In the genomic region with DNA sequence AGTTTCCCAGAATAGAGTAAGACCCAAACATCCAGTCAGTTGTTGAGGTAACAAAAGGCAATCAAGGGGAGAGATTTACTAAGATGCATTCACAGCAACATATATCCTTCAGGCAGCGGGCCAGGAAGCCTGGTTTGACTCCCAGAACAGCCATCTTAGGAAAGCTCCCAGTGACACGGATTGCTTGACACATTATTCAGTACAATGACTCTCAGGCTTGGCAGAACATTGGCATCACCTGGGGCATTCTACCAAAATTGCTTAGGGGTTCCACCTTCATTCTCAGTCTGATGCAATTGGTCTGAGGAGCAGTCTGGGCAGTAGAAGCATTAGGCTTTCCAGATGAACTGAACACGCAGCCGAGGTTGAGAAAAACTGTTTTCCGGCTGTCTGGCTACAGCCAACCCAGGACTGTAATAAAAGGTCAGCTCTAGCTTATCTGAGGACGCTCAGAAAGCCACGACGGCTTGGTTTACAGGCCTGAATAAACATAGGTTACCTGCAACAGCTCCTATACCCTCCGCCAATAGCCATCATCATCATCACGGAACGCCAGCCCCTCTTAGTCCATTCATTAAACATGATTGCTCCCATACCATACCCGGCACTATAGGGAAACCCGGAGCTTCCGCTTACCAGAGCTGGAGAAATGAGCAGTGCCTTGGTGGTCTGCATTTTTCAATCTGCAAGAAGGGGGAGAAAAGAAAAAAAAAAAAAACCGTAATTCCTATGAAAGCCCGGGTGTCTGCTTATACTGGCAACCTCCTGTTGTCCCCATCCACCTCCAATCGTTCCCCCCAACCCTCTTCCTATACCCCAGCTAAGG, we compare ENCODE assay signal across 8 mouse cellular contexts. TPM values are rescaled to one million over a fixed set of nuclear protein-coding genes. Genes with fewer than 3 reads are reported as not detected.
A peak's percentile ranks its signal among the peaks of the same experiment; 100 is the strongest.
DNase-seq lines count a peak whose midpoint lies in the region; ATAC-seq and TF ChIP-seq lines count a peak whose summit lies in the region.

No protein-coding gene starts in this region.

- no peak for TF ChIP-seq EP300 in liver, embryonic 14.5 days (IDR thresholded peaks at IDR 0.05; ENCODE audit: low read depth)

- peak overlapping the region; percentile 82 for H3K4me3 ChIP-seq in cortical plate, adult 2 months (ENCODE audit: insufficient read depth, low read length)
- peak overlapping the region; percentile 81 for H3K4me3 ChIP-seq in hindbrain, embryonic 12.5 days
- peak overlapping the region; percentile 66 to 82 for H3K4me3 ChIP-seq in liver, embryonic 14.5 days (ENCODE audit: insufficient read depth in 1 of 2, low read depth in 2 of 2, low read length in 2 of 2)

- TF ChIP-seq CTCF in cortical plate, adult 2 months (IDR thresholded peaks at IDR 0.05; ENCODE audit: extremely low read depth, insufficient read depth, low read length): no peak
- TF ChIP-seq CTCF in liver, embryonic 14.5 days (IDR thresholded peaks at IDR 0.05; ENCODE audit: low read depth): no peak

- no peaks in the 10 kb centered on the region for H3K9me3 ChIP-seq in hindbrain, embryonic 12.5 days (replicated peaks)
- H3K9me3 ChIP-seq in liver, embryonic 14.5 days (ENCODE audit: control insufficient read depth, low read length): no peaks in the 10 kb centered on the region

- H3K36me3 ChIP-seq in hindbrain, embryonic 12.5 days: peaks cover 15% of the 10 kb centered on the region
- H3K36me3 ChIP-seq in liver, embryonic 14.5 days (replicated peaks; ENCODE audit: control insufficient read depth, insufficient read depth, low read depth): peaks cover 8% of the 10 kb centered on the region

- peak overlapping the region; percentile 63 for H3K27ac ChIP-seq in cortical plate, adult 2 months (ENCODE audit: insufficient read depth, low read length)
- peak overlapping the region; percentile 73 for H3K27ac ChIP-seq in hindbrain, embryonic 12.5 days
- H3K27ac ChIP-seq in liver, embryonic 14.5 days: peak overlapping the region; percentile 71

- 26% methylated on average over 17 of the region's 17 CpGs for WGBS in hindbrain, embryonic 12.5 days
- WGBS in liver, embryonic 14.5 days (ENCODE audit: insufficient replicate concordance): 9% methylated on average over 17 of the region's 17 CpGs

- 0 out of 2 replicates have a peak, but pooled peaks cover 2% of the 10 kb centered on the region for H3K4me1 ChIP-seq in cortical plate, adult 2 months (ENCODE audit: control insufficient read depth, insufficient read depth, low read length)
- peaks cover 13% of the 10 kb centered on the region for H3K4me1 ChIP-seq in hindbrain, embryonic 12.5 days
- peaks cover 8 to 15% of the 10 kb centered on the region in 2 experiments for H3K4me1 ChIP-seq in liver, embryonic 14.5 days (replicated peaks; ENCODE audit: control insufficient read depth in 2 of 2, insufficient read depth in 2 of 2, low read length in 1 of 2)

- no peak for TF ChIP-seq POLR2A in cortical plate, adult 2 months (IDR thresholded peaks at IDR 0.05; ENCODE audit: extremely low read depth, insufficient read depth, low read length)

- H3K27me3 ChIP-seq in hindbrain, embryonic 12.5 days: no peaks in the 10 kb centered on the region
- H3K27me3 ChIP-seq in liver, embryonic 14.5 days (ENCODE audit: control insufficient read depth, insufficient read depth, low read length): no peaks in the 10 kb centered on the region

- ATAC-seq in cerebellum, adult (ENCODE audit: insufficient number of reproducible peaks, low FRiP score, low TSS enrichment): no peak
- ATAC-seq in hindbrain, embryonic 12.5 days (ENCODE audit: low FRiP score): no peak
- no peak for ATAC-seq in liver, embryonic 14.5 days (ENCODE audit: insufficient read depth)

- peak overlapping the region; percentile 93 for H3K4me2 ChIP-seq in hindbrain, embryonic 12.5 days (replicated peaks)
- peak overlapping the region; percentile 95 for H3K4me2 ChIP-seq in liver, embryonic 14.5 days (ENCODE audit: low read depth)

- DNase-seq in cerebellum, adult 11 months: peak; percentile 47
- peak; percentile 35 for DNase-seq in A20 (ENCODE audit: low read depth, low spot score)
- no peak for DNase-seq in liver, embryonic 14.5 days (ENCODE audit: low read depth in 3 of 3, low spot score in 3 of 3)
- peak; percentile 16 for DNase-seq in yolk sac, embryonic 10.5 days (ENCODE audit: low spot score)
- no peak for DNase-seq in embryo, embryonic 9.5 days (ENCODE audit: extremely low spot score)

- peak overlapping the region; percentile 79 for H3K9ac ChIP-seq in hindbrain, embryonic 12.5 days
- peak overlapping the region; percentile 84 for H3K9ac ChIP-seq in liver, embryonic 14.5 days (replicated peaks)

RNA-seq across cellular contexts. Expression of a gene that starts 0.9 kb away (rescaled TPM):
- 448 and 494 TPM in 2 replicates for polyA plus RNA-seq in cortical plate, adult 2 months (2012; rRNA removed)
- polyA plus RNA-seq in hindbrain, embryonic 12.5 days (2016; fragmentation: Nextera tagmentation; extraction: Ambion mirVana): 377 and 424 TPM in 2 replicates
- polyA plus RNA-seq in liver, embryonic 14.5 days (2012; rRNA removed): 213 and 233 TPM in 2 replicates
- 650 and 693 TPM in 2 replicates for polyA plus RNA-seq in liver, embryonic 14.5 days (2014; fragmentation: Nextera tagmentation; extraction: Ambion mirVana)

RNA-seq across cellular contexts. Expression of a gene that starts 9.4 kb away (rescaled TPM):
- polyA plus RNA-seq in cortical plate, adult 2 months (2012; rRNA removed): 47.7 and 49.4 TPM in 2 replicates
- 40.7 and 43.4 TPM in 2 replicates for polyA plus RNA-seq in hindbrain, embryonic 12.5 days (2016; fragmentation: Nextera tagmentation; extraction: Ambion mirVana)
- polyA plus RNA-seq in liver, embryonic 14.5 days (2012; rRNA removed): 11.8 and 15.7 TPM in 2 replicates
- 10.7 and 11.5 TPM in 2 replicates for polyA plus RNA-seq in liver, embryonic 14.5 days (2014; fragmentation: Nextera tagmentation; extraction: Ambion mirVana)

RNA-seq across cellular contexts. Expression of a gene that starts 37.2 kb away (rescaled TPM):
- not detected in 2 replicates for polyA plus RNA-seq in cortical plate, adult 2 months (2012; rRNA removed)
- polyA plus RNA-seq in hindbrain, embryonic 12.5 days (2016; fragmentation: Nextera tagmentation; extraction: Ambion mirVana): 0.15 TPM in 1 of 2 replicates, not detected in the other
- not detected in 2 replicates for polyA plus RNA-seq in liver, embryonic 14.5 days (2012; rRNA removed)
- not detected in 2 replicates for polyA plus RNA-seq in liver, embryonic 14.5 days (2014; fragmentation: Nextera tagmentation; extraction: Ambion mirVana)

RNA-seq across cellular contexts. Expression of a gene that starts 39.9 kb away (rescaled TPM):
- polyA plus RNA-seq in cortical plate, adult 2 months (2012; rRNA removed): 94.2 and 96.9 TPM in 2 replicates
- polyA plus RNA-seq in hindbrain, embryonic 12.5 days (2016; fragmentation: Nextera tagmentation; extraction: Ambion mirVana): 115 and 118 TPM in 2 replicates
- 18.5 and 28.2 TPM in 2 replicates for polyA plus RNA-seq in liver, embryonic 14.5 days (2012; rRNA removed)
- polyA plus RNA-seq in liver, embryonic 14.5 days (2014; fragmentation: Nextera tagmentation; extraction: Ambion mirVana): 28.9 and 30.0 TPM in 2 replicates

RNA-seq across cellular contexts. Expression of a gene that starts 50.2 kb away (rescaled TPM):
- polyA plus RNA-seq in cortical plate, adult 2 months (2012; rRNA removed): not detected in 2 replicates
- polyA plus RNA-seq in hindbrain, embryonic 12.5 days (2016; fragmentation: Nextera tagmentation; extraction: Ambion mirVana): not detected in 2 replicates
- polyA plus RNA-seq in liver, embryonic 14.5 days (2012; rRNA removed): 0.09 TPM in 1 of 2 replicates, not detected in the other
- polyA plus RNA-seq in liver, embryonic 14.5 days (2014; fragmentation: Nextera tagmentation; extraction: Ambion mirVana): not detected in 2 replicates

Comparison
In these comparisons a context has a peak if more than half of its experiments do, and no peak if none do; other contexts are left out.
1. DNase-seq: peak in cerebellum, adult 11 months (single experiment), A20 (single experiment) and yolk sac, embryonic 10.5 days (single experiment); none in liver, embryonic 14.5 days (0 of 3) and embryo, embryonic 9.5 days (single experiment).
2. Peak in every context shown above with its lines, with median percentiles within 50 percentile points of each other: H3K27ac ChIP-seq and H3K4me3 ChIP-seq.